Mouse (Mus musculus) lung, postnatal 25 days (tissue): ENCODE data around the gene Zfr.
"Not testable (repeated sequence)": the region's sequence is repeated elsewhere in the genome, so short reads cannot be mapped to it uniquely, and the experiment has no call there.

ENCODE experiments used
- DNase-seq: peaks from one replicate; pipeline ENCODE4 v3.0.0; 2022; ENCODE audit warnings: low spot score

Zfr gene

GRCm38 (mm10) chr15:12194817-12195735, 77.4 kb downstream of the Zfr start:
- no peak for DNase-seq

- DNase-seq, result no peak
Observed at GRCm38 (mm10) chr15:12195966-12196365, 78.3 kb downstream of the Zfr start.

DNA sequence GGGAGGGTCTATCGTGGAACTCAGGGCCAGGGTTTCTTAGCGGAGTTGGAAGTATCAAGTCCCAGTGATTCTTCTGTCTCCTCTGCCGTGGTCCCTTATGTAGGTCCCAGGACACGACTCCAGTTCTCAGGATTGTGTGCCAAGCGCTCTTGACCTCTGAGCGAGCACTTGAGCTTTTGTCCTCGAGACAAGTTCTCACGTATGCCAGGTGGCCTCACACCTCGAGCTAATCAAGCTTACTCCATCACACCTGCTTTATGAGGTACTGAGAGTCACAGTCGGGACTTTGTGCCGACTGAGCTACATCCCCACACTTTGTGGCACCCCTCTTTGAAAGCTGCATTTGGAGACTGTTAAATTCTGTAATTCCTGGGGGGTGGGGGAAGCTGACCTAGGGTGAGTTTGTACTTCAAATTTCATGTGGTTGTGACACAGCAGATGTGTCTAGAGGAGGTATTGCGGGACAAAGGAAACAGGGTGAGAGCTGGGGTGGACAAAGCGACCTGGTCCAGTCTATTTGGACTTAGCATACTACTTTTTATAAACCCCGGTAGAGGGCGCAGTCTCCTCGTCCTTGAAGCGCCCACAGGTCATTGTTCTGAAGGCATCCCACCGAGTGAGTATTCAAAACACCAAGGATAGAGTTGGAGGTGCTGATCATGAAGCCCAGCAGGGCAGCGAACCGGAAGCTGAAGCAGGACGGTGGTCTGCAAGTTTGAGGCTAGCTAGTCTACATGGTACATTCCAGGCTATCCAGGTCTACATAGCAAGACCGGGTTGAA, 79.0 kb downstream of the Zfr start:
- peak; percentile 79 for DNase-seq

DNA sequence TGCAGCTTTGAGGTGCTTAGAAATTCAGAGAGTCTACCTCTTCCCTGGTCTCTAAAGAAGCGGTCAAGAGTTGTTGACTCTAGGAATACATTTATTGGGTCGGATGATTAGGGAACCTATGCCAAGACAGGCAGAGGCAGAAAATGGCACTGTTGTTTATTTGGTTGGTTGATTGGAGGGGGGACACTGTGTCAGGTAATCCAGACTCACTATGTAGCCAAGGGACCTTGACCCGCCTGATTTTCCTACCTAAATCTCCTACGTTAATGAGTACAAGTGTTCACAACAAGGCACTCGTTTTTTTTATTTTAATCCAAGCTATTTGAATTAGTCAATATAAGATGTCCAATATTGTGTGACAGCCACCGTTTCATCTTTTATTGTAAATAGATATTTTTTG, 79.7 kb downstream of the Zfr start:
- DNase-seq, result no peak

DNA sequence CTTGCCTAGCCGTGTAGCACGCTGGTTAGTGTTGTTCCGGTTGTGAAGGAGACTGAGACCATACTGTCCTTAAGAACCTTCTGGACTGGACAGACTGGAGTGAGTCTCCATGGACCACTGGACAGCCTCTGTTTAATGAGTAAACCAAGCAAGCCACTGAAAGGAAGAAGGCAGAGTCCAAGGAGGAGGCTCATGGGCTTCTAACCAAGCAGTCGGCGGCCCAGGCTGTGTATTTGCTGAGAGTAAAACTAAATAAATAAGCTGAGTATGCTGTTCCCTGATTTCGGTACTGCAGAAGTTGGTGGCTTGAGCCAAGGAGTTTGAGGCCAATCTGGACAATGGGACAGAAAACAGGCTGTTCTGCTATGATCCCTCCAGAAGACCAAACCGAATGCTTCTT, 82.4 kb downstream of the Zfr start:
- DNase-seq, result no peak

GRCm38 (mm10) chr15:12201856-12202255, 84.2 kb downstream of the Zfr start:
- DNase-seq, result no peak

- DNase-seq, result no peak
Observed at GRCm38 (mm10) chr15:12202456-12202855, 84.8 kb downstream of the Zfr start.

GRCm38 (mm10) chr15:12203008-12203407, 85.4 kb downstream of the Zfr start:
- not testable (repeated sequence) for DNase-seq

DNA sequence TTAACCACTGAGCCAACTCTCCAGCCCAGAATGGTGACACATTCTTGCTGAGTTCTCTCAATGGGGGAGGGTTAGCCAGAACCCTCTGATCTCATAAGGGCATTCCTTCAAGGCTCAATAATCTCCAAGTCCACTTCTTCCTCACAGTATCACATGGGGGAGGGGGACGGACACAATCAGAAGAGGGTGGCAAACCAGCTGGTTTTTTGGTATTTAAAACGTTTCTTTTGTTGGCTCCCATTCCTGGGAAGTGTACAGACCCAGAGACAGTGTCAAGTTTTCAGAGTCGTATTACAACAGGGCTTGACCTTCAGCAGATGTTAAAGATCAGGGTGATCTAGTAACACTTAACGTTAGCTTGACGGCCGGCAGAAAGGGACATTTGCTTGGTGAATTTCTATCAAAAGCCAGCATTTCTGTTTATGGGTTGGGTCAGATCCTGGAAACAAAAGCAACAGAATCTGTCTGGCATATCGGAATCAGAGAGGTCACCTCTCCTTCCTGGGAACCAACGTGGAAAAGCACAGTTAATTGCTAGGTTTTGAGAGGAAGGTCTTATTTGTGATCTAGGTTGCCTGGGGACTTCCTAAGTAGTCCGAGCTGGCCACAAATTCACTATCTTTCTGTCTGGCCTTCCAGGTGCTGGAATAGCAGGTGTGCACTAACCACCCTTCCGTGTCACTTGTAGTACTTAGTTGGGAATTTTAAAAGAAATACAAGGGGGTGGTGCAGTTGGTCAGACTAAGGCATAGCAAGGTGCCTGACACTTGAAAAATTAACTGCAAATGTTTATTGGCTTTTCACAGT, 86.1 kb downstream of the Zfr start:
- peak; percentile 28 for DNase-seq

- DNase-seq, result peak; percentile 100
Observed at GRCm38 (mm10) chr15:12204319-12205159, 86.9 kb downstream of the Zfr start, which contains the start of gene Mtmr12. TSS of gene Mtmr12 (plus strand) at chr15:12205028.

GRCm38 (mm10) chr15:12205160-12205901, 87.7 kb downstream of the Zfr start:
- DNase-seq, result no peak

DNA sequence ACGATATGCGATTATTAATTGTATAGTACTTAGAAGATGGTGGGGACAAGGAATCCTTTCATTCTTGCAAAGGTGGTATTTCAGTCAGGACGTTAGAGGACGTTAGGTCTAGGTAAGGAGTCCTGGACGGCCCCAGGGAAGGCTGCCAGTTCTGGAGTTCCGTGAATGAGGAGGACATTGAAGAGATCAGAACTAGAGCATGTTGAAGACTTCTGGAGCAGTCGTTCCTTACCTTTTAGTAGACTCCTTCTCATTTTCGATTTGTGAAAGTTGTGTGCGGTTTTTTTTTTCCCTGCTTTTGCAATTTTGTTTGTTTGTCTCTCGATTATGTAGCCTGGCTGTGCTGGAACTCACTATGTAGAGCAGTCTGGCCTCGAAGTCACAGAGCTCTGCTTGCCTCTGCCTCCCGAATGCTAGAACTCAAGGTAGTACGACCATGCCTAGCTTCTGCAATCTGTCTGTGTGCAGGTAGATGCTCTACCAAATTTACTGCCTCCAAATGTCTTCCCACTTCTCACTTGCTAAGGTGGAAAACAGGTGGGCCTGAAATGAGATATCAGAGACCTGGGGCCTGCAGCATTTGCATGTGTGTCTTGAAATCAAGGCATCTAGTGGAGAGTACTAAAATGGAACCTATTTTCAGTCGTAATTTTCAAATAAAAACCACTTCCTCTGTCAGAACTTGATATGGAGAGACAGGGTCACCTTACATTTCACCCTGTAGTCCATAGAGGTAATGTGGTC, 88.4 kb downstream of the Zfr start:
- peak; percentile 28 for DNase-seq

DNA sequence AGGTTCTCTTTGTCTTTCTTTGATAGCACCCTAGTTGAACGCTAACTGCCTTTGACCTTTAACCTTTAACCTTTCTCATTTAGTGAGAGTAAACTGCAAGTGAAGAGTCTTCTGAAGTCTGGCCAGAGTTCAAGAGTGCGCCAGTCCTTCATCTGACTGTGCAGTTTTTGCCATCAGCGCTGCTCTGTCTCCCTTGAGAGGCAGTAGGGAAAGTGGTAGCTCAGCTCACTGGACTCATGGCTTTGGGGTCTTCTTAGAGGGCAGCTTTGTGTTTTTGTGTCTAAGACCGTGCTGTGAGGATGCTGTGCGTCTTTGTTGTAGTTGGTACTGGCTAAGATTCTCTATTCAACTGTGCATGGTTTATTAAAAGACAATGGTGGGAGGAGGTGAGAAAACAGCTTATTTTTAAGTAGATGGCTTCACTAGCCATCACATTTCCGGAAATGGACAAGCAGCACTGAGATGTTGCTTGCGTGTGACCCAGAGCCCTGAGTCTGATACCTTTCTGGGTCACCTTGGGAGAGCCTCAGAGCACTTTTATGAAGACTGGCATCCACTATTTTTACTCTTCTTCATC, 89.1 kb downstream of the Zfr start:
- DNase-seq, result no peak

DNA sequence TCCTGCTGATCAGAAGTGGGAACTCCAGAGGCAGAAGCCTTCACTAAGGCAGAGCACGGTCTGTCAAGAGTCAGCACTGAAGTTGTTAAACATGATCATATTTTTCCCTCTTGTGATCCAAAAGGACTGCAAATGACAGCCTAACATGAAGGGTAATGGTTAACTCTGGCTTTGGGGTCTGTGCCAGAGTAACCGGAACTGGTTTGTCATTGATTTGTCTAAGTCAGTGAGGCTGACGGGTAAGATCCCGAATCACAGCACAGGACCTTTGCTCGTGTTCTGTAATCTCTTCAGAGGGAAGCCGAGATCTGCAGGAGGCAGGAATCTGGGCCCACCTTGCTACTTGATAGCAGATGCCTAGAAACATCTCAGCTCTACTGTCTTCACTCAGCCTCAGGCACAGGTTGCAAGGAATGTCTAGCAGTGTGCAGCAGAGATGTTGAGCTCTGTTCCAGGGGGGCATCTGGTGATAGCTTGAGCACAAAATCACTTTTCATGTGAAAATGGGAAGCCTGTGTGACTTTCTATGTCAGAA, 90.0 kb downstream of the Zfr start:
- DNase-seq, result no peak

DNA sequence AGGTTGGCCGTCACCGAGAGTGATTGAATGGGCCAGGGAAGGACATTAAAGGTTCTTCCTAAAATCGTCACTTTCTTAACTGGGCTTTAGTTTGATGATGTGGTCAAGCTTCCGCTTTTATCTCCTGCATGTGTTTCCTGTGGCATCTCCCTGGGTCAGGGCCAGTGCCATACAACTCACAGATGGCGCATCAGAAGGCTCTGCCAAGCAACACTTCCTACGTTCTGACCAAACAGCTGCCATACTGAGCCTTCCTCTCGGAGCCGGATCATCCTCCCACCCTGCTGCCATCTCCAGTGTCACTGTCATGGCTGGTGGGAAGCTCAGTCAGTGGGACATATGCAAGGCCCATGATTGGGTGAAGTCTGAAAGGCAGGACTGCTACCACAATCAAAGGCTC, 93.9 kb downstream of the Zfr start:
- no peak for DNase-seq

- no peak for DNase-seq
Observed at GRCm38 (mm10) chr15:12212266-12212665, 94.6 kb downstream of the Zfr start.

DNA sequence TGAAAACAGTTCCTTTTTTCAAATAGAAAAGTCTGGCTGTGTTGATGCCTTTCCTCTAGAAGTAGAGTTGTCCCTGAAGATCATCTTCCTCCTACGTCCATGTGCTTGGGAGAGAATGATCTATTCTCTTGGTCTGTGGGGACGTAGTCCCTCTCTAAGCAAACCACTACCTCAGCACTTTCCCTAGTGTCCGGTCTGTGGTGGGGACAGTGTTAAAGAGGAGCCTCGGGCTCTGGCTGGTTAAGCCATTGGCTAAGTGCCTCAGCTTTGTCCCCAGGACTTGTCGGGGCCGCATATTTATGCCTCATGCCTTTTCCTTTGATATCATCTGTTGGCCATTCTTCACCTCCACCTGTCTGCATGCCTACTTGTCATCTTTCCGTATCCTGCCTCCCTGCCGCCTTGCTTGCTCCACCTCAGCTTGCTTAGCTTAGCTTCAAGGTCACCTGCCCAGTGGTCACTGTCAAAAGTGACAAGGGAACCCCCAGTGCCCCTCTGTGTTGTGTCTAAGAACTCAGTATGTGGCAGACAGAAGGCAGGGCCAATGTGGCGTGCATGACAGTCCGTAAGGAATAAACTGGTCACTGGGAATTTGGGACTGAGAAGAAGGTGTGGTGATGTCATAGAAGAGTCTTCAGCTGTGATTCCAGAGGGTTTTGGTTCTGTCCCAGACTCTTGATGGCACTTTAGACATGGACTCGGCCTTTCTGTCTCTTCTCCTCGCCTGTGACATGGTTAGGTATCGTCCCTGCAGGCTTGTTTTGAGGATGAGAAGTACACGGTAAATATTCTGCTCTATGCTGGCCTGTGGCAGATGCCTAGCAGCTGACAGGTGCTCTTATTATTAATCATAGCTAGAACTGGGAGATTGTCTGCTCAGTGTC, 97.1 kb downstream of the Zfr start:
- no peak for DNase-seq

GRCm38 (mm10) chr15:12215415-12215718, 97.7 kb downstream of the Zfr start:
- DNase-seq, result no peak
